Mouse (Mus musculus) kidney, postnatal 36 days (tissue): ENCODE data around the gene Xrcc1.
A peak's percentile ranks its signal among the peaks of the same experiment; 100 is the strongest.
"Not testable (repeated sequence)": the region's sequence is repeated elsewhere in the genome, so short reads cannot be mapped to it uniquely, and the experiment has no call there.

Source experiments
- DNase-seq, 2 experiments: peaks; one replicate each; pipeline ENCODE4 v3.0.0; 2021 to 2022; ENCODE audit warnings: mixed read lengths in 2 of 2

The Xrcc1 gene

DNA sequence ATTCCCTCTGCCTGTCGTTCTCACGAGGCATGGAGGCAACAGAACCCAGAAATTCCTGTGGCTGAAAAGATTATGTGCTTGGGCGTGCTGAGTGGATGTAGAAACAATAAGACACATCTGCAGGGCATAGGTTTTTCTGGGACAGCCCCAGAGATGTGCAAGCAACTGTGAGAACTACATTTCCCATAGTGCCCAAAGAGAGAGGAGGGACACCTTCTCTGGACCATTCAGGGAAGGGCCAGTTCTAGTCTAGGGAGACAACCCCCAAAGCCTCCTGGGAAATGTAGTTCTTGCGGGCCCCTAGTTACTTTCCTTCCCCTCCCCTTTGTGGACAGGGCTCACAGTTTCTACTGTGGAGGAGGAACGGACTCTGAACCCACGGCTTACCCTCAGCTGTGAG is 61.9 kb downstream of the Xrcc1 start:
- peak; percentile 74 to 84 for DNase-seq

DNA sequence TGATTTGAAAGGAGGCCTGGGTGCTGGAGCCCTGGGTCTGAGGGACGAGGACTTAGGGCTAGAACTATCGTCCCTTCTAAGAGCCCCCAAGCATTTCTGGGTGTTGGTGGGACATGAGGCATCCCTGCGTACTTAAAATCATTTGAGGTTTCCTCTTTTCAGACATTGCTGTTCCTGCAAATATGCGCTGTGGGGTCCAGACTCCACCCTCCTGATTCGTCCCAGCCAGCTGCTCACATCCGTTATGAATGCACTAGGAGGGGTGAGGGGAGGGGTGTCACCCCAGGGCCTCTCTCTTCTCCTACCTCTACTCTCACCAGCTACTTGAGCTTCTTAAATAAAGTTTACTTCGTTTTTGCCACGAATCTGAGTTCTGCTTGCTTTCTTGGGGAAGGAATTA is 62.5 kb downstream of the Xrcc1 start:
- no peak for DNase-seq

DNA sequence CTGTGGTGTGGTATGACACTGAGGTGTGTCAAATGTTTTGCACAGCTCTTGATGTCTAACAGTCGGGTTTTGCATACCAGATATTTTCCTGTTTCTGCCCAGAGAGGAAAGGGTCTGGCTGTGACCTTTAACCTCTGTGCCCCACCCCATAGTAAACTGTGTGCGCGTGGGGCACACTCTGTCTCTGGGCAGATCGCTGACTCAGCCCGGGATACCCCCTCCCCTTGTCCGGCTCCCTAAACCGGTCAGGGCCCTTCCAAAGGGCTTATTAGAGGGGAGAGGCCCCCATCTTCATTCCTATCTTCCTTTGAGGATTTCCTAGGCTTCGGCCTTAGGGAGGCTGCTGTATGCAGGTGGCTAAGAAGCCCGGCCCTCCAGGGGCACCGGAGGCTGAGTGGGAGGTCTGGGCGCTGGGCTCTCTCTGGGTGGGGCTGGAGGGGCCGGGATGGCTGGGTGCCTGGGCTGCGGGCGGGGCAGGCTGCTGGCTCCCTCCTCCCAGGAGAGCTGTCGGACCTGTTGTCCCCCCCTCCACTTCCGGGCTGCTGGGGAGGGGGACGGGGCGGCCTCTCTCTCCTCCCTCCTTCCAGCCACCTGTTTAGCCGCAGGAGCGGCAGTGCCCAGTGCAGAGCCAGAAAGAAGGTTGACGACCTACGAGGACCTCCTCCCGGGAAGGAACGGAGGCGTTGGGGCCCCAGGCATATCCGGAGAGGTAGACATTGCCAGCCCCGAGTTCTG is 64.2 kb downstream of the Xrcc1 start, which contains the start of gene Phldb3:
Gene Phldb3, plus strand, starts transcription at position 620 of the 735 bp plus-strand sequence.
- peak; percentile 56 to 70 for DNase-seq

DNA sequence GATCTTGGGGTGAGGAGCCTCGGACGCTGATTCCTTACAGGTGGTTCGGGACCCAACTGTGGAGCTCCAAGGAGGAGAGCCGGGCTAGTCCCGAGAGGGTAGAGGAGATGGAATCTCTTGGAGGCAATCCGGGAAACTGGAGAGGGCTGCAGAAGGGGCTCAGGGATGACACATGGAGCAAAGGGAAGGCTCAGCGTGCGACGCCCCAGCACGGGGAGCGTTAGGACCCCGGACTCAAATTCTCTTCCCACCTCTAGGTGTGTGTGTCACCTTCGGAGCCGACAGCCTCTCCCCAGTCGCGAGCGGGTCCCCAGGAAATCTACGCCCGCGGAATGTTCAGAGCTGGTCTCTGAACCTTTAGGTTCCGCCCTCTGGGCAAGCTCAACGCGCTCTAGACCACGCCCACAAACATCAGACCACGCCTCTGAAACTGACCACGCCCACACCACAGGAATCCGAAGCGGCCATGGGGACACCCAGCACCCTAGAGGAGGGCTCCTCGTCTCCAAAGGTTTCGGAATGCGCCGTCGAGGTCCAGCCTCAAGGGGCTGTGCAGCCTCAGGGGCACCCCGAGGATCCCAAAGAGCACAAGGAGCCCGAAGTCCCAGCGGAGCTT is 64.9 kb downstream of the Xrcc1 start:
- peak; percentile 94 to 97 for DNase-seq

DNA sequence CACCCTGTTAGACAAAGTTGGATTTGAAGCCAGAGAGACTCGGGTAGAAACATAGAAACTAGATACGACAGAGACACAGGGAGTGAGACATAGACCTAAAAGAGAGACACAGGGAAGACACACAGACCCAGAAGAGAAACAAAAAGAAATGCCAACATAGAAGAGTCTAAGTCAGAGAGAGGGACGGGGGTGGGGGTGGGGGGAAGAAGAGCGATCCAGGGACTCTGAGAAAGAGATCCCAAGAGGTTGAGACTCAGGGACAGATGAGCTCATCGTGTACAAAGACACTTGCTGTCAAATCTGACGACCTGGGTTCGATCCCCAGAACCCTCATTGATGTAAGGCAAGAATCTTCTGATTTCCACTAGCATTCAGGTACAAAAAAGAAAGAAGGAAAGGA is 65.6 kb downstream of the Xrcc1 start:
- DNase-seq = no peak

DNA sequence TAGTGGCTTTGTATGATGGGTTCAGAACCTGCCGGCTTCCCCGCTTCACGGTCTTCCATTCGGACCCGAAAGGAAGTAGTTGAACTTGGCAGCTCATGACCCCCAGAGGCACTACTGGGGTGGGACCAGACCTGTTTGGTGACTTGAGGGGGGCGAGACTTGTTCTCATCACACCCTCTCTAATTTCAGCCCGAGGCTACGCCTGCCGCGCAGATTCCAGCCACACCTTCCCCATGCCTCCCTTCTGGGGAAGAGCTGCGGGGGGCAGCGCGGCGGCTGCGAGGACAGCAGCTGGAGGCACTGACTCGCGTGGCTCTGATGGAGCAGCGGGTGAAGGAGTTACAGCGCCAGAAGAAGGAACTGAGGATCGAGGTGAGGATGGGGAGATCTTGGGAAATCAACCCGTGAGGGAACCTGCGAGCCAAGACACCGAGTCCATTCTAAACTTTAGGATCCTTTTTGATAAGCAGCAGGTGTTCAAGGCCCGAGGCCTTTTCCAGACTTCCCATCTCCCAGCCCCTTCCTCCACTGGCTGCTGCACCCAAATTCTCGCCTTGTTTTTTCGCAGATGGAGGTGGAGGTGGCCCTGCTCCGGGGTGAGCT is 66.3 kb downstream of the Xrcc1 start:
- DNase-seq = no peak

DNA sequence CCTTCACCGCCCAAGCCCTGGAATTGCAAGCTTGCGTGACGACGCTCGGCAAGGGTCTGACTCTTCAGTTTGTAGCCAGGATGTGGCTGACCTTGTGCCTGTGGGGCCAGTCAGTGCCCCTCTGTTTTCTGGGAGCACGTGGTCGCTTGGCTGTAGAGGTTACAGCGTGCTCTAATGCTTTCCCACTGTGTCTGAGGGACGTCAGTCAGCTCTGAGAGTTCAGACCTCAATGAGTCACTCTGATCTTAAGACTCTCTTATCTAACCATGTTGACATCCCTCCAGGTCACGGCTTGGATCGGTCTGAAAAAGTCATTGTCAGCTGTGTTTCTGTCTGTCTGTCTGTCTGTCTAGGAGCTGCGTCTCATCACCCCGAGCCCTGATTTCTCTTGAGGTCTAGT is 68.7 kb downstream of the Xrcc1 start:
- DNase-seq = no peak

DNA sequence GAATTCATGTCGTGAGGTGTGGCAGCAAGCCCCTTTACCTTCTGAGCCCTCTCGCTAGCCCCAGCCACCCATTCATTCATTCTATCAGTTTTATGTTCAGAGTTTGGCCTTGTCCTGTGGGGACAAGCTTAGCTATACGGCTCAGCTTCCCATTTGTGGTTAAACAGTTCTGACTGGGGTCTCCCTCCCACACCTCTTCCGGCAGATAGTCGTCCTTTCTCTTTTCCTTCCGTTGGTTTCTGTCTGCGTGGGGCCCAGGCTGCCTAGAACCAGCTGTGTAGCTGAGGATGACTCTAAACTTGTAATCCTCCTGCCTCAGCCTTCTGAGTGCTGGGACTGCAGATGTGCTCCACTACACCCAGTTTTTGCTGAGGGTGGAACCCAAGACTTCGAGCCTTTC is 71.7 kb downstream of the Xrcc1 start:
- no peak for DNase-seq

DNA sequence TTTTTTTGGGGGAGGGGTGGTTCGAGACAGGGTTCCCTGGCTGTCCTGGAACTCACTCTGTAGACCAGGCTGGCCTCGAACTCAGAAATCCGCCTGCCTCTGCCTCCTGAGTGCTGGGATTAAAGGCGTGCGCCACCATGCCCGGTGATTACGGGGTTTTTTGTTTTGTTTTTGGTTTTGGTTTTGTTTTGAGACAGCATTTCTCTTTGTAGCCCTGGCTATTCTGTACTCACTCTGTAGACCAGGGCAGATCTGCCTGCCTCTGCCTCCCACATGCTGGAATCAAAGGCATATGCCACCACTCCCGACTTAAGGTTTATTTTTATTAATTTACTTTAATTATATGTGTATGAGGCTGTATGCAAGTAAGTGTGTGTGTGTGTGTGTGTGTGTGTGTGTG is 72.3 kb downstream of the Xrcc1 start:
- DNase-seq = not testable (repeated sequence)

DNA sequence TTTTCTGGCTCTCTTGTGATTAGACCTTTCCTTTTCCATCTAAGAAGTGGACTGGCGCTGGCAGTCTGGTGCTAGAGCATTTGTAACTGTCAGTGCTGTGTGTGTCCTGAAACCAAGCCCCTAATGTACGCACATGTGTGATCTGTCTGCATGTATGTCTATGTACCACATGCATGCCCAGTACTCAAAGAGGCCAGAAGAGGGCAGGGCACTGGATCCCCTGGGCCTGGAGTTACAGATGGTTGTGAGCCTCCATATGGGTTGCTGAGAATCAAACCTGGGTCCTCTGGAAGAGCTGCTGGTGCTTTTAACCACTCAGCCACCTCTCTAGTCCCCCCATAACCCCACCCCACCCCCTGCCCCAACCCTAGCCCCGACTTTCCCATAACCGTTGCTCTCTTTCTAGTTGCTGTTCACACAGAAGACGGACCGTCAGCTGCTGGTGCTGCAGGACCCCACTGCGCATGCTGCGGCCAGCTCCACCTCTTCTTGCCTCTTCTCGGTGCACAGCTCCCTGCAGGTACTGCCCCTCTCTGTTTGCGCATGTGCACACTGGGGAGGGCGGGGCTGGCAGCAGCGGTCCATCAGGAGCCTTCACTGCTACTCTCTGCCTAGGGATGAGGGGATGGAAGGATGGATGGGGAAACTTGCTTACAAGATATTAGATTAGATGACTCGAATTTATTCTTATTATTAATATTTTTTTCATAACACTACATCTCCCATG is 73.7 kb downstream of the Xrcc1 start:
- DNase-seq = no peak

DNA sequence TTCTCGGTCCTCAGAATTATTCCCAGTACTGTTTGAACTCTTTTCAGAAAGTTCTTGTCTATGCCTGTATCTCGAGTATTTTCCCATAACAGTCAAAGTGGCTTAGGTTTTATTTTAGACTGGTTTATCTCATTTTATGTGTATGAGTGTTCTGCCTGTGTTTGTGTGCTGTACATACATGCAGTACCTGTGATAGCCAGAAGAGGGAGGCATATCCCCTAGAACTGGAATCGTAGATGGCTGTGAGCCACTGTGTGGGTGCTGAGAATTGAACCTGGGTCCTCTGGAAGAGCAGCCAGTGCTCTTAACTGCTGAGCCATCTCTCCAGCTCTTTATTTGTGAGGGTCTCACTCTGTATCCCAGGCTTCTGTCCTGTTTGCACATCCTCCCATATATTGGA is 75.1 kb downstream of the Xrcc1 start:
- no peak for DNase-seq

DNA sequence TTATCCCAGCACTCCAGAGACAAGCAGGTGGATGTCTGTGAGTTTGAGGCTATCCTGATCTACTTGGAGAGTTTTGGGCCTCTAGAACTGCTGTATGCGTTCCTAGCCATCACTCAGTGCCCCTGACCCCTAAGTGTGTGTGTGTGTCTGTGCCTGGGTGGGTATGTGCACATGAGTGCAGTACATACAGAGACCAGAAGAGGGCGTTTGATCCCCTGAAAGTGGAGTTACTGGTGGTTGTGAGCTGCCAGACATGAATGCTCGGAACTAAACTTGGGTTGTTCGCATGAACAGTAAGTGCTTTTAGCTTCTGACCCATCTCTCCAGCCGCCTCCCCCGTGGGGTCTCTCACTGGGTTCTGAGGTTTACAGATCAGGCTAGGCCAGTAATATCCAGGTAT is 76.9 kb downstream of the Xrcc1 start:
- no peak for DNase-seq
